In the genomic region with DNA sequence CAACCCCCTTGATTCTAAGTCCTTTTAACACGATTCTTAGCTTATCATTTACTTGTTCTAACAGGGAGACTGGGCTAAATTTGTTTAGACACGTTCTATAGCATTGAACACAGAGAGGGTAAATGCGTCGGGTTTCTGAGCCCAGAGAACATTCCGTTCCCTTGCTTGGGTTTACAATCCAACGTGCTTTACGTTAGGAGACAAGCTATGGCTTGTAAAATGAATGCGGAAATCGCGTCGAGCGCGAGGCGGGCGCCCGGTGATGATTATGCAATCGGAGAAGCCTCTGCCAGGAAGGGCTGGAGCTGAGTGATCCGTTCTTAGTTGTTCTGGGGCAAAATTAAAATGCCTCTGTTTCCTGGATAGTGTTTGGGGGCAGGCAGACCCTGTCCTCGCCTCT, we compare ENCODE assay signal across 9 mouse cellular contexts. TPM values are rescaled to one million over a fixed set of nuclear protein-coding genes. Genes with fewer than 3 reads are reported as not detected.
DNase-seq lines count a peak whose midpoint lies in the region; ATAC-seq and TF ChIP-seq lines count a peak whose summit lies in the region.
"Had no signal": no experiment of that assay in that cellular context is flagged by ENCODE, and none has a peak within 500 bp of the region (broad histone marks: within the 10 kb centered on the region; RNA-seq: fewer than 3 reads in every experiment).

No protein-coding gene starts in this region.

- no peaks in the 10 kb centered on the region for H3K27me3 ChIP-seq in lung, embryonic 14.5 days (ENCODE audit: insufficient read depth, low read length)

- TF ChIP-seq CTCF in lung, embryonic 14.5 days (IDR thresholded peaks at IDR 0.05; ENCODE audit: low read depth) = no peak

- ATAC-seq in lung, embryonic 14.5 days (ENCODE audit: insufficient read depth) = peak; percentile 50

- no peaks in the 10 kb centered on the region for H3K4me1 ChIP-seq in lung, embryonic 14.5 days (ENCODE audit: insufficient read depth)

- no peak overlapping the region for H3K4me2 ChIP-seq in lung, embryonic 14.5 days

- no peaks in the 10 kb centered on the region for H3K36me3 ChIP-seq in lung, embryonic 14.5 days (ENCODE audit: insufficient read depth)

- peak overlapping the region; percentile 11; the same call in 1 of the 2 replicates for H3K27ac ChIP-seq in lung, embryonic 14.5 days (ENCODE audit: low read depth)

- no peaks in the 10 kb centered on the region for H3K9me3 ChIP-seq in lung, embryonic 14.5 days (ENCODE audit: low read depth, low read length)

- 54% methylated on average over 19 of the region's 19 CpGs for WGBS in lung, embryonic 14.5 days

- H3K4me3 ChIP-seq in lung, embryonic 14.5 days (ENCODE audit: low read depth, low read length) = no peak overlapping the region
- H3K4me3 ChIP-seq: myocyte had no signal

- peak; percentile 22 for DNase-seq in adrenal gland, postnatal 10 days
- no peak for DNase-seq in adrenal gland, postnatal 25 days
- peak; percentile 38 for DNase-seq in thymus, postnatal 4 days
- no peak for DNase-seq in thymus, adult 18-20 months
- peak; percentile 79 for DNase-seq in lung, embryonic 14.5 days
- peak; percentile 69 to 73 for DNase-seq in urinary bladder, postnatal 36 days (ENCODE audit: low spot score in 2 of 2)
- DNase-seq in frontal cortex, postnatal 10 days (ENCODE audit: low spot score in 2 of 2) = no peak
- DNase-seq in adrenal gland, postnatal 4 days (ENCODE audit: low spot score in 2 of 2) = no peak

- H3K9ac ChIP-seq in lung, embryonic 14.5 days = no peak overlapping the region

RNA-seq across cellular contexts. Expression of gene Ets2, which starts 42.4 kb away (rescaled TPM):
- 10 to 100 TPM; 69.6 to 93.3 TPM for total RNA-seq in adrenal gland, postnatal 10 days (2021)
- total RNA-seq in adrenal gland, postnatal 25 days (2021) = 52.2 and 56.2 TPM in 2 replicates
- 72.6 and 74.7 TPM in 2 replicates for polyA plus RNA-seq in lung, embryonic 14.5 days (2014; fragmentation: Nextera tagmentation; extraction: Ambion mirVana)
- total RNA-seq in adrenal gland, postnatal 4 days (2021) = 10 to 100 TPM; 64.8 to 73.7 TPM

Comparison
In these comparisons a context has a peak if more than half of its experiments do, and no peak if none do; other contexts are left out.
1. DNase-seq: peak in adrenal gland, postnatal 10 days (single experiment), thymus, postnatal 4 days (single experiment), lung, embryonic 14.5 days (single experiment) and urinary bladder, postnatal 36 days (2 of 2); none in adrenal gland, postnatal 25 days (single experiment), thymus, adult 18-20 months (0 of 2), frontal cortex, postnatal 10 days (0 of 2) and adrenal gland, postnatal 4 days (0 of 2).